Mouse (Mus musculus) CD4-positive helper T cell, adult 2 months (primary cell): ENCODE results near the gene Maz.
A peak's percentile ranks its signal among the peaks of the same experiment; 100 is the strongest.

Source experiments
- DNase-seq: peaks from one replicate; pipeline ENCODE4 v3.0.0-alpha.2; 2012; ENCODE audit warnings: low read depth, missing footprints, low spot score

Gene Maz

GRCm38 (mm10) chr7:127008239-127009019 is 18.4 kb downstream of the Maz start:
- DNase-seq: no peak

DNA sequence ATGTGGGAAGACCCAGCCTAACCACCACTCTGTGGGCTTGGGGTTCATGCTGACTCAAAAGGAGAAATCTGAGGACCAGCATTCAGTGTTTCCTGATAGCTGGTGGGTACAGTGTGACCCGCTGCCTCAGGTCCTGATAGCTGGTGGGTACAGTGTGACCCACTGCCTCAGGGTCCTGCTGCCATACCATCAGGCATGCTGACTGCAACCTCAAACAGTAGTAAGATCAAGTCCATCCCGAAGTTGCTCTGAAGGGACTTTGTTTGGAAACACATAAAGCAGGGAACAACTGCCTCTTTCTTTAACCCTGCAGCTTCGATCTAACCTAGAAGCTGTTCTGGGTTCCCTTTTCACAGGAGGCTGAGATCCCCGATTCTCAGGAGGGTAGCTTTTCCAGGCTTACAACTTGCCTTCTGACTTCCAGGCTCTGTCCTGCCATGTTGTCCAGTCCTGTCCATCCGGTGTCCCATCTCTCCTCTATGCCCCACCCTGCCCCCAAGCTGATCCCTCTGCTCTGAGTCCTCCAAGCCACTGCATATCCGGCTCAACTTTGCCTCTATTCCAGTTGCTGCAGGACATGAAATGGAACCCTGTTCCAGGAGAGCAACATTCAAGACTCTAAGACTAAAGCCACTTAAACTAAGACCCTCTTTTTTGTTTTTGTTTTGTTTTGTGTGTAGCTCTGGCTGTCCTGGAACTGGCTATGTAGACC is 19.4 kb downstream of the Maz start:
- no peak for DNase-seq

DNA sequence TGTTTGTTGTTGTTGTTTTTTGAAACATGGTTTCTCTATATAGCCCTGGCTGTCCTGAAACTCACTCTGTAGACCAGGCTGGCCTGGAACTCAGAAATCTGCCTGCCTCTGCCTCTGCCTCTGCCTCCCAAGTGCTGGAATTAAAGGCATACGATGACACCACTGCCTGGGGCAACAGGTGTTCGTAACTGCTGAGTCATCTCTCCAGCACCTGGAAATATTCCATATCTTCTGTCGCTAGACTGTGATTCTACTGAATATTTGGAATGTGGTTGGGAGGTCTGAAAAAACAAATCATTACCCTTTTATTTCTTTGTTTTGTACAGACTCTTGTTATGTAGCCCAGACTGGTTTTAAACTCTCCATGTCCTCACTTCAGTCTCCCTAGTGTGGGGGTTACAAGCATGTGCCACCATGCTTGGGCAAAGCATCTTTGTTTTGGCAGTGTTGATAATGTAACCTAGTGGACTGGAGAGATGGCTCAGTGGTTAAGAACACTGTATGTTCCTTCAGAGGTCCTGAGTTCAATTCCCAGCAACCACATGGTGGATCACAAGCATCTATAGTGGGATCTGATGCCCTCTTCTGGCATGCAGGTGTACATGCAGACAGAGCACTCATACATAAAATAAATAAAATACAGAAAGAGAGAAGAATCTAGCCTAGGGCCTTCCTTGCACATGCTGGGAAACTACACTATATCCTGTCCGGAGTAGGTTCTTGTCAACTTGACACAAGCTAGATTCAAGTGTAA is 22.5 kb downstream of the Maz start:
- DNase-seq: no peak

GRCm38 (mm10) chr7:127003620-127004019 is 23.2 kb downstream of the Maz start:
- no peak for DNase-seq

- DNase-seq: peak; percentile 62
These were observed 27.3 kb downstream of the Maz start for GRCm38 (mm10) chr7:126999568-126999967.

GRCm38 (mm10) chr7:126996449-126996848 is 30.4 kb downstream of the Maz start:
- DNase-seq: no peak

GRCm38 (mm10) chr7:126988816-126989215 is 38.0 kb downstream of the Maz start:
- no peak for DNase-seq

DNA sequence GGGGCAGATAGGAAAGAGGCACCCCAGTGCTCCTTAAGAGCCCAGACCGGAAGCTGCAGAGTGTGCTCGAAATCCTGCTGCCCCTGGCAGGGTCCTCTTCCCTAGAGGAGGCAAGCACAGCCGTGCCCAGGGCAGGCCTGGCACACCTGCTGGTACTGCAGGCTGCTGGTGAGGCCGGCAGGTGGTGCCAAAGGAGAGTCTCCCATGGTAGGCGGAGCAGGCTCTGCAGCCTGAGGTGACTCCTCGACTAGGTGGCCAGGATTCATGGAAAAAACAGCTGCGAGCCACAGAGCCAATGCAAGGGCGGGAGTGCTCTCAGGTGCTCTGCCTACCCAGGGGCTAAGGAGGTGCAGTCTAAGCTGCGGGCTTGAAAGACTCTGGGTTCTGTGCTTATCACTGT is 40.5 kb downstream of the Maz start:
- peak; percentile 51 for DNase-seq

DNA sequence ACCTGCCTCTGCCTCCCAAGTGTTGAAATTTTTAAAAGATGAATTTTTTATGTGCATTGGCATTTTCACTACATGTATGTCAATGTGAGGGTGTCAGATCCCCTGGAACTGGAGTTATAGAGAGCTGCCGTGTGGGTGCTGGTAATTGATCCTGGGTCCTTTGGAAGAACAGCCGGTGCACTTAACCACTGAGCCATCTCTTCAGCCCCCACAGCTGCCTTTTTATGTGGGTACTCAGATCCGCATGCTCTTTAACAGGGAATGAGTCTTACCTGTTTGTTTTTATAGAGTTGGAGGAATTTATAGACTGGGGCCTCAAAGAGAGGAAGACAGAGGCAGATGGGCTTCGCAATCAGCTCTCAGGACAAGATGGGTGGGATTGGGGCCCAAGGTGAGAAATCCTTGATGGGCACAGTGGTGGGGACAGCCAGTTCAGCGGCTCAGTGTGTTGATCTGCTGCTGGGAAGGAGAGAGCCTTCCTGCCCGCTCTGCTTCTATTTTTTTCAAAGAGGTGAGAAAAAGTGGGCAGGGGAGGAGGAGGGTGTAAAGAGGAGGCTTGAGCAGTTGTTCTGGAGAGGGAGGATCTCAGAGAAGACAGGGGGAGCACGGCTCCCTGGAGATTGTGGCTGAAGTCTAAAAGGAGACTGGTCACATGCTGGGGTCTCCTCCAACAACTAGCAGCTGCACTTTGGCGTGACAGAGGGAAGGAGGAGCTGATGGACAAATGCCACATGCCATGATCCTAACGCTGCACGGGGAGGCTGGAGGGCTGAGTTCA is 42.0 kb downstream of the Maz start:
- no peak for DNase-seq

- DNase-seq: no peak
These were observed 43.7 kb downstream of the Maz start for GRCm38 (mm10) chr7:126983113-126983512.

DNA sequence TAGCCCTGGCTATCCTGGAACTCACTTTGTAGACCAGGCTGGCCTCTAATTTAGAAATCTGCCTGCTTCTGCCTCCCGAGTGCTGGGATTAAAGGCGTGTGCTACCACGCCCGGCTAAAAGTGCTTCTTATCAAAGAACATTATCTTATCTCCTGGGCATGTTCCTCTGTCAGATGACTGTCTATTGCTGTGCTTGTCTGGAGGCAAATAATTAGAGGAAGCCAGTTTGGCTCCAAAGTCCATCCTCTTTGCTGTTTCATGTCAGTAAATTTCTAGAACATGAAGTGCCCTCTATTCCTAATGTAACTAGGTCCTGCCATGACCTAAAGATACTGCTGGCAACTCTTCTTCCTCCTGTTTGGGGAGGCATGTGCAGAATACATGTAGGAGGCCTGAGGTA is 44.8 kb downstream of the Maz start:
- DNase-seq: no peak

DNA sequence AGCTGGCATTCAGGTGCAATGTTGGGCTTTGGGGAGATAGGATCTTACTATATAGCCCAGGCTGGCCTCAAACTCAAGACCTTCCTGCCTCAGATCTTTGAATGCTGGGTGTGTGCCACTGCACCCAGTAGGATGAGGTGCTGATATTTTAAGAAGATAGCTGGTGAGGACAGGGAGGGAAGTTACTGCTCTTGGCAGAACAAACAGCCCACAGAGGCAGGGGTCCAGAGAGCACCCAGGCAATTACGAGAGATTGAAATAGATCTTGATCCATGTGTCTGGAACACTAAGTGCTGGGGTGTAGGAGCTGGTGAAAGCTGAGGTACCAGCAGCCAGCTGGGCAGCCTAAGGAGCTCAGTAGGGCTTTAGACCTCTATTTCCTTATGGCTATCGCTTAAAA is 45.2 kb downstream of the Maz start:
- DNase-seq: no peak

- peak; percentile 41 for DNase-seq
These were observed 48.0 kb downstream of the Maz start for GRCm38 (mm10) chr7:126978841-126979240.

- no peak for DNase-seq
These were observed 49.9 kb downstream of the Maz start for GRCm38 (mm10) chr7:126976878-126977459.

DNA sequence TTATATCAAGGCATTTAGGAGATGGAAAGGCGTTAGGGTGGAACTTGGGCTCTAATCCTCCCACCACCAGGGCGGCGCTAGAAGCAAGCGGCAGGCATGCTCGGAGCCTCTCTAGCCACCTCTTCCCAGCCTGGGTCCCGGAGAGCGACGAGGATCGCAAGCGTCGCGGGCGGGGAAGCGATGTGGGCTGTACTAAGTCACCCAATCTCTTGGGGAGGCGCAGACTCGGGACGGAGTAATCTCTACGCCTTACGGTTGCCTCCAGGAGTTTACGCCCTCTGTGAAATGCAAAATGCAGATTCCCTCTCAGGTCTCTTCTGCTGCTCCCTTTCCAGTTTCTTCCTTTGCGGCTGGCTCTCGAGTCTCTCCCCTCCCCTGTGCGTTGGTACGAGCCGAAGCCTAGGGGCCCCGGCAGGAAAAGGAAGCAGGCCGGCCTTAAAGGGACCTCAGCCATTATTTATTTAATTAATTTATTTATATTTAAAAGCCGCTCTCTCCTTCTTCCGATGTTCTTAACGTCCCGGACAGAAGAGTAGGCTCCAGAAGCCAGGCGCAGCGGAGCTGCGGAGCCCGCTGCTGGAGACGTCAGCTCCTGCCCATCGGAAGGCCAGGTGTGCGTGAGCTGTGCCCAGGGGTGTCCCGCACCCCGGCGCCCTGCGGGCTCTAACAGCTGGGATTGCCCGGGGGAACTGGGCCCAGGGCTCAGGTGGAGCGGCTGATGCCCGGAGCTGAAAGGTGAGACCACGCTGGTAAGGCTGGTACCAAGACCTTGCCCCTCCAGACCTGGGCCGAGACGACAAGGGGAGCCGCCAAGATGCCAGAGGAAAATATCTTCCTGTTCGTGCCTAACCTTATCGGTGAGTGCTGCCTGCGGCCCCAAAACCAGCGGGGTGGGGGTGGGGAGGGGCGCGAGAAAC is 50.6 kb downstream of the Maz start, which contains the start of gene Cdiptos:
Cdiptos (minus strand) TSS at position 149 of the 917 bp plus-strand sequence.
- DNase-seq: peak; percentile 96

DNA sequence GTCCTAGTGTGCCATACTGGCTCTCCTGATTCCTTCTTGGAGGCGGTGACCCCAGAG is 51.1 kb downstream of the Maz start, which contains the start of gene Cdipt:
Cdipt (plus strand) TSS at position 22 of the 57 bp plus-strand sequence.
- no peak for DNase-seq

- no peak for DNase-seq
These were observed 51.3 kb downstream of the Maz start for GRCm38 (mm10) chr7:126975493-126975892.
